Mouse (Mus musculus) hindbrain, embryonic 16.5 days (tissue): ENCODE results near the gene Rgs7bp. TPM values are rescaled to one million over a fixed set of nuclear protein-coding genes. Genes with fewer than 3 reads are reported as not detected.

Experiments
- ATAC-seq: fragments of 200-750 bp; cut with Nextera tagmentation; 2 replicates; pipeline ENCODE4 v1.8.0; 2017; ENCODE audit warnings: moderate TSS enrichment, moderate library complexity
- H3K27ac ChIP-seq: fragments of 300-500 bp; sonication (generic); 2 replicates; pipeline ENCODE4 v1.5.1; 2014; ENCODE audit warnings: low read depth, mild to moderate bottlenecking, control low read depth, low read length, moderate library complexity
- H3K27me3 ChIP-seq: fragments of 300-500 bp; sonication (generic); replicated peaks from 2 replicates; pipeline ENCODE4 v1.6.1; 2014; ENCODE audit warnings: low read length; ENCODE audit not compliant: control insufficient read depth, insufficient read depth
- H3K36me3 ChIP-seq: fragments of 300-500 bp; sonication (generic); 2 replicates; pipeline ENCODE4 v1.6.1; 2014; ENCODE audit warnings: mild to moderate bottlenecking, low read length, moderate library complexity, mixed read lengths; ENCODE audit not compliant: control insufficient read depth, insufficient read depth
- H3K4me1 ChIP-seq: fragments of 300-500 bp; sonication (generic); 2 replicates; pipeline ENCODE4 v1.6.1; 2014; ENCODE audit warnings: low read depth, low read length; ENCODE audit not compliant: control insufficient read depth, insufficient read depth
- H3K4me2 ChIP-seq: fragments of 300-500 bp; sonication (generic); 2 replicates; pipeline ENCODE4 v1.6.1; 2014; ENCODE audit warnings: mild to moderate bottlenecking, low read length, control low read depth, moderate library complexity
- H3K4me3 ChIP-seq: fragments of 300-500 bp; sonication (generic); 2 replicates; pipeline ENCODE4 v1.5.1; 2014; ENCODE audit warnings: mild to moderate bottlenecking, low read length, control low read depth, moderate library complexity
- H3K9ac ChIP-seq: fragments of 300-500 bp; sonication (generic); 2 replicates; pipeline ENCODE4 v1.6.1; 2014; ENCODE audit warnings: low read depth, mild to moderate bottlenecking, control low read depth, low read length, moderate library complexity
- H3K9me3 ChIP-seq: fragments of 300-500 bp; sonication (generic); 2 replicates; pipeline ENCODE4 v1.6.1; 2014; ENCODE audit warnings: mild to moderate bottlenecking, low read length, moderate library complexity; ENCODE audit not compliant: control insufficient read depth
- WGBS: fragments of 180-500 bp; shearing (Covaris S2); extraction: QIAGEN DNeasy Blood & Tissue Kit; methylation state at CpG from one replicate; pipeline ENCODE4 v1.1.7; 2014; 5-methylcytosine and 5-hydroxymethylcytosine counted together
- polyA plus RNA-seq: library from polyadenylated mRNA; unstranded; fragments of >200 nt; fragmentation: Nextera tagmentation; extraction: Ambion mirVana; gene quantifications from 2 replicates; pipeline ENCODE4 v1.2.1, GENCODE M21; 2015

The Rgs7bp gene
- polyA plus RNA-seq, 1 experiment from 2014 or later: 9.8 TPM

DNA sequence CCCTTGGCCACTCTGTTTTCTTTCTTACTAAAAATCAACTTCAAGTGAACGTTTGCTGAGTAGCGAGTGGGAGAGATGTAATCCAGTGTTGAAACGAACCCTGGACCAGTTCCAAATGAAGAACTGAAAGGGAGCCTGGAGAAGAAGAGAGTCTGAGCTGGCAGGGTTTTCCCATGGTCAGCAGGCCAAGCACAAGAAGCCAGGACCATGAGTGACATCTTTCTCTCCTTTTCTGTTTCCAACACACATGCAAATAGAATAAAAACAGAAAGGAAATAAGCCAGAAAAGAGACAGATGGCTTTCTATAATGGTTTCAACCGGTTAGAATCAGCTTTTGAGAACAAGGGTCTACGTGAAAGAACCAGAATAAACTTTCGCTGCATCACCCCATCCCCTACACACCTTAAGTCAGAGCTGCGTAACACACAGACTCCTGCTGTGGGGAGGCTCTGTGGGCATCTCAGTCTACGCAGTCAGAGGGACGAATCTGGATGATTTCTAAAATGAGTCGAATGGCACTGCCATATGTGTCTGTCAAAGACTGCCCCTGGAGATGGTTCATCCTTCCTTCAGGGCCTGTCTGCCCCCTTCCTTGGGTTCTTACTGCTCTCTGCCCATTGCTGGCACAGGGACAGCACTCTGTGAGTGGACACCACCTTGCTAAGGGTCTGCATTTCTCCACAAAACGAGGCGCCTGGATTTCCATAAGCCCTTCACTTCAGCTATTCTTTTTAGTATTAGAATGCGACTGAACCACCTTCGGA lies 93.6 kb downstream of the Rgs7bp start:
- Histone ChIP-seq H3K4me3 (no peak overlapping the region), H3K36me3 (no peaks in the 10 kb centered on the region), H3K4me2 (no peak overlapping the region), H3K4me1 (peaks cover 6% of the 10 kb centered on the region; the same call in 1 of the 2 replicates), H3K27me3 (no peaks in the 10 kb centered on the region), H3K9me3 (no peaks in the 10 kb centered on the region), H3K9ac (no peak overlapping the region), H3K27ac (0 out of 2 replicates have a peak overlapping the region, but pooled peaks have one; percentile 18)
- WGBS: 70% methylated on average over 14 of the region's 14 CpGs
- no peak for ATAC-seq

DNA sequence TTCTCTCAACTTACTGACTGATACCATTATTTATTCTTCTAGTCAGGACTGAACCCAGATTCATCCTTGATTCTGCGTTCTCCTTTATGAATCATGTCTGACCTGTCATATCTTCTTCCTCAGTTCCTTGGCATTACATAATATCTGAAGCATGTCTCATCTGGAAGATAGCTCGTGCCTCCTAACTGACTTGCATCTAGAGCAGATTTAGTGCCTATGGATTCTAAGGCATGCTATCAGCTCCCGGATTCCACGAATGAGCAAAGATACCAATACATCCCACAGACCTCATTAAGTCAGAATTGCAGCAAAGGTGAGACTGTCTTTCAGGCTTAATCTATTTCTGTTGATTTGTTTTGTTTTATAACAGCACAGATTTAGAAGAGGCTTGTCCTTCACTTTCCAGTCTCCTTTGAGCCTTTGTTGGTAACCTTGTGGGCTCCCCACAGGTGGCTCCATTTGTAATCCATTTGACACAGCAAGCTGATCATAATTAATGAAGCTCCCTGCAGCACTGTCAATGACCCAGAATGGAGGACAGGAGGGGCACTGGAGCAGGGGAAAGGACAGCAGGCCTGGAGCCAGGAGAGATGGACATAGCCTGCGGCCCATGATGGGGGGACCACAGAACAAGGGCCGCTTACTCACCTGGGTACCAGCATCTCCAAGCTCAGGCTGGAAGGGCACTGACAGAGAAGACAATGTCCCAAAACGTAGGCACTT lies 94.4 kb downstream of the Rgs7bp start:
- ATAC-seq: no peak
- WGBS: 67% methylated on average over 7 of the region's 7 CpGs
- Histone ChIP-seq H3K27me3 (no peaks in the 10 kb centered on the region), H3K4me1 (peaks cover 6% of the 10 kb centered on the region; the same call in 1 of the 2 replicates), H3K36me3 (no peaks in the 10 kb centered on the region), H3K27ac (no peak overlapping the region), H3K4me2 (no peak overlapping the region), H3K4me3 (no peak overlapping the region), H3K9ac (no peak overlapping the region), H3K9me3 (no peaks in the 10 kb centered on the region)

- no peak overlapping the region for H3K9ac ChIP-seq
- no peaks in the 10 kb centered on the region for H3K9me3 ChIP-seq
- peaks cover 6% of the 10 kb centered on the region; the same call in 1 of the 2 replicates for H3K4me1 ChIP-seq
- H3K4me2 ChIP-seq: no peak overlapping the region
- WGBS: 70% methylated on average over 4 of the region's 4 CpGs
- H3K36me3 ChIP-seq: no peaks in the 10 kb centered on the region
- ATAC-seq: no peak
- no peaks in the 10 kb centered on the region for H3K27me3 ChIP-seq
- H3K4me3 ChIP-seq: no peak overlapping the region
- no peak overlapping the region for H3K27ac ChIP-seq
Observed at GRCm38 (mm10) chr13:104959733-104960132, 95.0 kb downstream of the Rgs7bp start.

DNA sequence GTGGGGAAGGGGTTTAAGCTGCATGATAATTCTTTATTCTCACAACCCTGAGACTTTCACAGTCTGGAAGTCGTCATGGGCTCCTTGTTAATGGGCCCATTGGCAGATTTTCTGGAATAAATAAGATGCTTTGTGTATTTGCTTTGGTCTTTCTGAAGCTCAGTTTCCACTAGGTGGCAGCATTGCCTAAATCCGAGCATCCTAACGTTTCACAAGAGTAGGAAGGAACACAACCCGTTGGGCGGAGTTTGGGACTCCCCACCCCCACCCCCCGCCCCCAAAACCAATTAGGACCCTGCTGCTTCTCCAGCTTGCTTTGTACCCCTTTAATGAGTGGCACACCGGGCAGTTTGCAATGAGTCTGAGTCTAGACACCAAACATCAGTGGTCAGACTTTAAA lies 106.8 kb downstream of the Rgs7bp start:
- peak; percentile 93 for ATAC-seq
- Histone ChIP-seq H3K36me3 (no peaks in the 10 kb centered on the region), H3K27me3 (no peaks in the 10 kb centered on the region)

DNA sequence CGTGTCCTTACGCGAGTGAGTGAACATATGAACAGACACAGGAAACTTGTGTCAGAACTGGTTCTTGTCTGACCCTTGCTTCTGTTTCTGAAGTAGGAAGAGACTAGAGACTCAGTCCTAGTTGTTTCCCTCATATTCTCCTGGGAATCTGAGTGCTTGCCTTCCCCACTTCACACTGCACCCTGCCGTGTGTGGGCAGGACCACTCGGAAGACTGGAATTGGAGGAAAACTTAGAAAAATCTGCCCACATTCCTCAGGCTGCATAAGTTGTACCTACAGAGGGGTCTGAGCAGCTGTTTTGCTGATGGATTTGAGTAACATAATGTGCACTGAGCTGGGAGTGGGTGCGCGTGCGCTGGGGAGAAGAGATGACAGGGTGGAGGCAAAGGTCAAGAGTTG lies 114.2 kb downstream of the Rgs7bp start:
- Histone ChIP-seq H3K27ac (no peak overlapping the region), H3K36me3 (no peaks in the 10 kb centered on the region), H3K9me3 (no peaks in the 10 kb centered on the region), H3K4me2 (no peak overlapping the region), H3K27me3 (no peaks in the 10 kb centered on the region), H3K4me3 (no peak overlapping the region), H3K4me1 (peaks cover 5% of the 10 kb centered on the region; the same call in 1 of the 2 replicates), H3K9ac (no peak overlapping the region)
- 91% methylated on average over 8 of the region's 8 CpGs for WGBS
- ATAC-seq: no peak

More for the DNA sequence above, 106.8 kb downstream of the Rgs7bp start:
- Histone ChIP-seq H3K4me3 (no peak overlapping the region), H3K27ac (no peak overlapping the region), H3K4me2 (peak overlapping the region; percentile 48), H3K9me3 (no peaks in the 10 kb centered on the region), H3K4me1 (no peaks in the 10 kb centered on the region), H3K9ac (0 out of 2 replicates have a peak overlapping the region, but pooled peaks have one; percentile 32)
- WGBS: under 1% methylated on average over 7 of the region's 7 CpGs

DNA sequence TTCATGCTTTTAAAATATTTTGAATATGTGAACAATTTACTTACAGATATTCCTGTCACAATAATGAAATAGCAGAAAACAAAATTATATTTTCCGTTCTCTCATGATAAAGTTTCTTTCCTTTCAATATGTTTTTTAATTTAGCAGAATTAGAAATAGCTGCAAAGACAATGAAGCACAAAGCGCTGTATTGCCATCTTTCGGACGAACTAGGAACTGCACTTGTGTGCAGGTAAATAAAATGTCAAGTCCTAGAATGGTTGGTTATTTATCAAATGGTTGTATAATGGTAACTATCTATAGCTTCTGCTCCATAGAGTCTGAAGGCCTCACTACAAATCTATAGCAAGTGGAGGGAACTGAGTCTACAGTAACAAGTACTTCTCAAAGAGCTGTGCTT lies 114.9 kb downstream of the Rgs7bp start:
- 6% methylated on average over 4 of the region's 4 CpGs for WGBS
- Histone ChIP-seq H3K9me3 (no peaks in the 10 kb centered on the region), H3K4me1 (peaks cover 5% of the 10 kb centered on the region; the same call in 1 of the 2 replicates), H3K4me2 (no peak overlapping the region), H3K27me3 (no peaks in the 10 kb centered on the region), H3K27ac (no peak overlapping the region), H3K9ac (no peak overlapping the region), H3K4me3 (no peak overlapping the region), H3K36me3 (no peaks in the 10 kb centered on the region)
- ATAC-seq: no peak

GRCm38 (mm10) chr13:104938966-104939593 lies 115.7 kb downstream of the Rgs7bp start:
- H3K36me3 ChIP-seq: no peaks in the 10 kb centered on the region
- H3K27me3 ChIP-seq: no peaks in the 10 kb centered on the region
- H3K4me1 ChIP-seq: peaks cover 5% of the 10 kb centered on the region; the same call in 1 of the 2 replicates
- ATAC-seq: no peak
- H3K9me3 ChIP-seq: no peaks in the 10 kb centered on the region
- no peak overlapping the region for H3K9ac ChIP-seq
- no peak overlapping the region for H3K27ac ChIP-seq
- no peak overlapping the region for H3K4me2 ChIP-seq
- WGBS: 57% methylated on average over 13 of the region's 13 CpGs
- H3K4me3 ChIP-seq: no peak overlapping the region

GRCm38 (mm10) chr13:104937759-104938158 lies 117.0 kb downstream of the Rgs7bp start:
- 12% methylated on average over 5 of the region's 6 CpGs for WGBS
- H3K36me3 ChIP-seq: no peaks in the 10 kb centered on the region
- peak overlapping the region; percentile 50 for H3K4me2 ChIP-seq
- peaks cover 5% of the 10 kb centered on the region; the same call in 1 of the 2 replicates for H3K4me1 ChIP-seq
- peak overlapping the region; percentile 16; the same call in 1 of the 2 replicates for H3K9ac ChIP-seq
- H3K27me3 ChIP-seq: no peaks in the 10 kb centered on the region
- ATAC-seq: peak; percentile 37; the same call in 1 of the 2 replicates
- H3K27ac ChIP-seq: no peak overlapping the region
- peak overlapping the region; percentile 24; the same call in 1 of the 2 replicates for H3K4me3 ChIP-seq
- H3K9me3 ChIP-seq: no peaks in the 10 kb centered on the region

DNA sequence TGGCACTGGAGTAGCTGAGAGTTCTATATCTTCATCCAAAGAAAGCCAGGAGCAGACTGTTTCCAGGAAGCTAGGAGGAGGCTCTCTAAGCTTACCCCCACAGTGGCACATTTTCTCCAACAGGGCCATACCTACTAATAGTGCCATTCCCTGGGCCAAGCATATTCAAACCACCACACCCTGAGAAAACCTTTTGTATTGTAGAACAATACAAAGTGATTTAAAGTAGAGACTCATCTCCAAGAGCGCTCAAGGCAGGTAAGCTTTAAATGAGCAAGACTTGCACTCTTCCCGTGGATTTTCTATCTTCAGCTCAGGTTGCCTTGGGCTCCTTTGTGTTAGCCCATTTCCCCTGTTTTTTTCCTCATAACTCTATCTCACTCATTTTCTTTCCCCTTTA lies 118.1 kb downstream of the Rgs7bp start:
- no peaks in the 10 kb centered on the region for H3K9me3 ChIP-seq
- ATAC-seq: no peak
- no peak overlapping the region for H3K4me3 ChIP-seq
- H3K36me3 ChIP-seq: no peaks in the 10 kb centered on the region
- no peak overlapping the region for H3K4me2 ChIP-seq
- H3K27me3 ChIP-seq: no peaks in the 10 kb centered on the region
- no peak overlapping the region for H3K9ac ChIP-seq
- H3K4me1 ChIP-seq: peaks cover 5% of the 10 kb centered on the region; the same call in 1 of the 2 replicates
- 93% methylated on average over 2 of the region's 2 CpGs for WGBS
- H3K27ac ChIP-seq: no peak overlapping the region
